In genomic region chr8:48591818-48592217, GRCm38 (mm10) we compare ENCODE assay signal across 27 mouse cellular contexts.
A peak's percentile ranks its signal among the peaks of the same experiment; 100 is the strongest.
DNase-seq lines count a peak whose midpoint lies in the region; ATAC-seq and TF ChIP-seq lines count a peak whose summit lies in the region.
"Had no signal": no experiment of that assay in that cellular context is flagged by ENCODE, and none has a peak within 500 bp of the region (broad histone marks: within the 10 kb centered on the region; RNA-seq: fewer than 3 reads in every experiment).

No protein-coding gene starts in this region.

- TF ChIP-seq CTCF in kidney, postnatal 0 days (IDR thresholded peaks at IDR 0.05; ENCODE audit: low read depth): no peak
- no peak for TF ChIP-seq CTCF in lung, adult 2 months (IDR thresholded peaks at IDR 0.05; ENCODE audit: insufficient read depth, low read length)

- no peak overlapping the region for H3K4me2 ChIP-seq in embryonic facial prominence, embryonic 14.5 days (ENCODE audit: low read depth, low read length)
- H3K4me2 ChIP-seq in kidney, postnatal 0 days (ENCODE audit: low read length): no peak overlapping the region
- H3K4me2 ChIP-seq in lung, embryonic 16.5 days (ENCODE audit: low read depth, low read length): no peak overlapping the region
- H3K4me2 ChIP-seq: embryonic facial prominence, embryonic 12.5 days; forebrain, embryonic 13.5 days; heart, embryonic 13.5 days; hindbrain, embryonic 14.5 days had no signal

- peaks cover 15% of the 10 kb centered on the region for H3K4me1 ChIP-seq in embryonic facial prominence, embryonic 14.5 days (ENCODE audit: control insufficient read depth, insufficient read depth, low read length)
- peaks cover 29% of the 10 kb centered on the region for H3K4me1 ChIP-seq in embryonic facial prominence, embryonic 10.5 days
- H3K4me1 ChIP-seq in kidney, postnatal 0 days (replicated peaks; ENCODE audit: insufficient read depth, low read length): no peaks in the 10 kb centered on the region
- peaks cover 7% of the 10 kb centered on the region; the same call in 1 of the 2 replicates for H3K4me1 ChIP-seq in lung, embryonic 16.5 days (replicated peaks; ENCODE audit: control insufficient read depth, insufficient read depth, low read length)
- H3K4me1 ChIP-seq in lung, adult 2 months (ENCODE audit: control insufficient read depth, insufficient read depth, low read length): no peaks in the 10 kb centered on the region

- no peaks in the 10 kb centered on the region for H3K36me3 ChIP-seq in embryonic facial prominence, embryonic 14.5 days (ENCODE audit: control insufficient read depth, insufficient read depth, low read length)
- no peaks in the 10 kb centered on the region for H3K36me3 ChIP-seq in embryonic facial prominence, embryonic 10.5 days (replicated peaks)
- H3K36me3 ChIP-seq in kidney, postnatal 0 days (ENCODE audit: insufficient read depth, low read length): no peaks in the 10 kb centered on the region
- no peaks in the 10 kb centered on the region for H3K36me3 ChIP-seq in lung, embryonic 16.5 days (ENCODE audit: control insufficient read depth, insufficient read depth, low read length)
- H3K36me3 ChIP-seq: embryonic facial prominence, embryonic 12.5 days; forebrain, embryonic 10.5 days; G1E; heart, embryonic 10.5 days; heart, embryonic 13.5 days had no signal

- no peaks in the 10 kb centered on the region for H3K27me3 ChIP-seq in embryonic facial prominence, embryonic 14.5 days (replicated peaks; ENCODE audit: control insufficient read depth, insufficient read depth, low read length)
- no peaks in the 10 kb centered on the region for H3K27me3 ChIP-seq in embryonic facial prominence, embryonic 10.5 days (replicated peaks; ENCODE audit: low read depth, poor library complexity, severe bottlenecking)
- no peaks in the 10 kb centered on the region for H3K27me3 ChIP-seq in kidney, postnatal 0 days (ENCODE audit: insufficient read depth, low read length)
- H3K27me3 ChIP-seq in lung, embryonic 16.5 days (ENCODE audit: control insufficient read depth, insufficient read depth, low read depth, low read length): no peaks in the 10 kb centered on the region
- H3K27me3 ChIP-seq: CH12.LX; embryonic facial prominence, embryonic 12.5 days; forebrain, embryonic 13.5 days; heart, embryonic 13.5 days; Patski had no signal

- WGBS in embryonic facial prominence, embryonic 14.5 days: 21% methylated on average over 5 of the region's 5 CpGs
- 35% methylated on average over 5 of the region's 5 CpGs for WGBS in embryonic facial prominence, embryonic 10.5 days
- WGBS in kidney, postnatal 0 days: 22% methylated on average over 5 of the region's 5 CpGs
- WGBS in lung, embryonic 16.5 days: 11% methylated on average over 5 of the region's 5 CpGs
- 24% methylated on average over 5 of the region's 5 CpGs for WGBS in lung, adult 2 months

- no peak for TF ChIP-seq POLR2A in lung, adult 2 months (IDR thresholded peaks at IDR 0.05; ENCODE audit: borderline replicate concordance, extremely low read depth, low read depth, low read length)

- H3K4me3 ChIP-seq in embryonic facial prominence, embryonic 14.5 days (ENCODE audit: low read depth, low read length): no peak overlapping the region
- H3K4me3 ChIP-seq in embryonic facial prominence, embryonic 10.5 days: no peak overlapping the region
- H3K4me3 ChIP-seq in kidney, postnatal 0 days (replicated peaks; ENCODE audit: low read depth, low read length): no peak overlapping the region
- H3K4me3 ChIP-seq in lung, embryonic 16.5 days (ENCODE audit: low read length): no peak overlapping the region
- no peak overlapping the region for H3K4me3 ChIP-seq in lung, adult 2 months (replicated peaks; ENCODE audit: extremely low read depth, low read depth, low read length)
- H3K4me3 ChIP-seq: embryonic facial prominence, embryonic 12.5 days; forebrain, embryonic 10.5 days; forebrain, embryonic 13.5 days; heart, adult 2 months; heart, embryonic 10.5 days; heart, embryonic 13.5 days had no signal

- DNase-seq in embryonic facial prominence, embryonic 14.5 days (ENCODE audit: low spot score): peak; percentile 81
- DNase-seq in embryonic facial prominence, embryonic 10.5 days (ENCODE audit: low spot score): no peak
- DNase-seq in kidney, postnatal 0 days (ENCODE audit: low spot score): peak; percentile 84
- no peak for DNase-seq in kidney, postnatal 25 days
- no peak for DNase-seq in lung, adult 2 months
- no peak for DNase-seq in spleen, postnatal 14 days (ENCODE audit: low spot score in 2 of 2)
- DNase-seq: adrenal gland, postnatal 10 days; adrenal gland, postnatal 36 days; cerebellum, adult 18-20 months; cerebellum, adult 9-10 months; cerebellum, postnatal 14 days; gastrocnemius, postnatal 10 days; gastrocnemius, postnatal 36 days; heart, adult 2 months; heart, postnatal 14 days; heart, postnatal 4 days had no signal

- no peak overlapping the region for H3K9ac ChIP-seq in embryonic facial prominence, embryonic 14.5 days (ENCODE audit: low read depth, low read length)
- no peak overlapping the region for H3K9ac ChIP-seq in kidney, postnatal 0 days (ENCODE audit: low read depth, low read length)
- H3K9ac ChIP-seq in lung, embryonic 16.5 days (ENCODE audit: low read length): no peak overlapping the region
- H3K9ac ChIP-seq: embryonic facial prominence, embryonic 12.5 days; forebrain, embryonic 13.5 days; heart, embryonic 13.5 days; hindbrain, embryonic 14.5 days had no signal

- peak; percentile 47 for ATAC-seq in embryonic facial prominence, embryonic 14.5 days (ENCODE audit: low read depth)
- no peak for ATAC-seq in kidney, postnatal 0 days (replicated peaks; ENCODE audit: low FRiP score, low read depth)
- peak; percentile 49 for ATAC-seq in lung, embryonic 16.5 days (ENCODE audit: low read depth)
- ATAC-seq: forebrain, embryonic 13.5 days; forebrain, embryonic 16.5 days; Patski had no signal

- H3K9me3 ChIP-seq in embryonic facial prominence, embryonic 14.5 days (ENCODE audit: control insufficient read depth, low read length): no peaks in the 10 kb centered on the region
- H3K9me3 ChIP-seq in embryonic facial prominence, embryonic 10.5 days: no peaks in the 10 kb centered on the region
- H3K9me3 ChIP-seq in kidney, postnatal 0 days (replicated peaks; ENCODE audit: low read length): no peaks in the 10 kb centered on the region
- no peaks in the 10 kb centered on the region for H3K9me3 ChIP-seq in lung, embryonic 16.5 days (ENCODE audit: control insufficient read depth, low read length)
- H3K9me3 ChIP-seq: embryonic facial prominence, embryonic 12.5 days; forebrain, embryonic 10.5 days; forebrain, embryonic 13.5 days; heart, embryonic 10.5 days; heart, embryonic 13.5 days had no signal

- H3K27ac ChIP-seq in embryonic facial prominence, embryonic 14.5 days (replicated peaks; ENCODE audit: low read depth, low read length): no peak overlapping the region
- no peak overlapping the region for H3K27ac ChIP-seq in embryonic facial prominence, embryonic 10.5 days (replicated peaks)
- no peak overlapping the region for H3K27ac ChIP-seq in kidney, postnatal 0 days
- no peak overlapping the region for H3K27ac ChIP-seq in lung, embryonic 16.5 days (ENCODE audit: low read length)
- H3K27ac ChIP-seq: embryonic facial prominence, embryonic 12.5 days; forebrain, embryonic 10.5 days; forebrain, embryonic 13.5 days; heart, adult 2 months; heart, embryonic 10.5 days; heart, embryonic 13.5 days; hindbrain, embryonic 14.5 days had no signal

Comparison
In these comparisons a context has a peak if more than half of its experiments do, and no peak if none do; other contexts are left out.
1. DNase-seq: peak in embryonic facial prominence, embryonic 14.5 days (single experiment) and kidney, postnatal 0 days (single experiment); none in embryonic facial prominence, embryonic 10.5 days (single experiment), kidney, postnatal 25 days (0 of 2), lung, adult 2 months (single experiment) and spleen, postnatal 14 days (0 of 2).